Mouse (Mus musculus) liver, embryonic 16.5 days (tissue): ENCODE measurements around the gene Dennd1a. TPM values are rescaled to one million over a fixed set of nuclear protein-coding genes. Genes with fewer than 3 reads are reported as not detected.
A peak's percentile ranks its signal among the peaks of the same experiment; 100 is the strongest.

ENCODE experiments used
- ATAC-seq: fragments of 200-750 bp; cut with Nextera tagmentation; 2 replicates; pipeline ENCODE4 v1.8.0; 2017; ENCODE audit warnings: low read depth, mild to moderate bottlenecking, moderate number of reproducible peaks, moderate library complexity
- H3K27ac ChIP-seq: fragments of 300-500 bp; sonication (generic); 2 replicates; pipeline ENCODE4 v1.5.1; 2014; ENCODE audit warnings: mild to moderate bottlenecking, low read length
- H3K27me3 ChIP-seq: fragments of 300-500 bp; sonication (generic); 2 replicates; pipeline ENCODE4 v1.6.1; 2014; ENCODE audit warnings: low read depth, low read length, mixed read lengths; ENCODE audit not compliant: control insufficient read depth, insufficient read depth
- H3K36me3 ChIP-seq: fragments of 300-500 bp; sonication (generic); 2 replicates; pipeline ENCODE4 v1.6.1; 2014; ENCODE audit warnings: mild to moderate bottlenecking; ENCODE audit not compliant: control insufficient read depth, insufficient read depth
- H3K4me1 ChIP-seq: fragments of 300-500 bp; sonication (generic); 2 replicates; pipeline ENCODE4 v1.6.1; 2014; ENCODE audit warnings: low read depth, low read length, mixed read lengths; ENCODE audit not compliant: control insufficient read depth
- H3K4me2 ChIP-seq: fragments of 300-500 bp; sonication (generic); 2 replicates; pipeline ENCODE4 v1.6.1; 2014; ENCODE audit warnings: low read depth, low read length, mixed read lengths
- H3K4me3 ChIP-seq: fragments of 300-500 bp; sonication (generic); 2 replicates; pipeline ENCODE4 v1.5.1; 2014; ENCODE audit warnings: low read depth, mild to moderate bottlenecking, low read length
- H3K9ac ChIP-seq: fragments of 300-500 bp; sonication (generic); 2 replicates; pipeline ENCODE4 v1.6.1; 2014; ENCODE audit warnings: low read depth, low read length
- H3K9me3 ChIP-seq: fragments of 300-500 bp; sonication (generic); replicated peaks from 2 replicates; pipeline ENCODE4 v1.6.1; 2016; ENCODE audit warnings: low read length; ENCODE audit not compliant: control insufficient read depth
- WGBS: fragments of 180-500 bp; shearing (Covaris S2); extraction: QIAGEN DNeasy Blood & Tissue Kit; methylation state at CpG from one replicate; pipeline ENCODE4 v1.1.7; 2014; ENCODE audit not compliant: insufficient replicate concordance; 5-methylcytosine and 5-hydroxymethylcytosine counted together
- polyA plus RNA-seq: library from polyadenylated mRNA; unstranded; fragments of >200 nt; fragmentation: Nextera tagmentation; extraction: Ambion mirVana; gene quantifications from 2 replicates; pipeline ENCODE4 v1.2.1, GENCODE M21; 2015

Dennd1a gene
- polyA plus RNA-seq, 1 experiment from 2014 or later: 7.9 TPM

- H3K27ac ChIP-seq: no peak overlapping the region
- H3K4me3 ChIP-seq: no peak overlapping the region
- H3K27me3 ChIP-seq: peaks cover 15% of the 10 kb centered on the region
- H3K9ac ChIP-seq: no peak overlapping the region
- H3K9me3 ChIP-seq: no peaks in the 10 kb centered on the region
- no peak for ATAC-seq
- no peaks in the 10 kb centered on the region for H3K36me3 ChIP-seq
- 32% methylated on average over 5 of the region's 5 CpGs for WGBS
- H3K4me1 ChIP-seq: peaks cover 14% of the 10 kb centered on the region
- no peak overlapping the region for H3K4me2 ChIP-seq
These were observed 502.7 kb downstream of the Dennd1a start for GRCm38 (mm10) chr2:37784473-37784872.

GRCm38 (mm10) chr2:37782002-37782401 is 505.2 kb downstream of the Dennd1a start:
- Histone ChIP-seq H3K4me3 (no peak overlapping the region), H3K4me2 (no peak overlapping the region), H3K27ac (no peak overlapping the region), H3K36me3 (no peaks in the 10 kb centered on the region), H3K4me1 (peaks cover 15% of the 10 kb centered on the region), H3K27me3 (peaks cover 20% of the 10 kb centered on the region), H3K9ac (no peak overlapping the region), H3K9me3 (no peaks in the 10 kb centered on the region)
- no peak for ATAC-seq
- WGBS: 50% methylated on average over 7 of the region's 7 CpGs

- Histone ChIP-seq H3K36me3 (no peaks in the 10 kb centered on the region), H3K4me1 (peaks cover 15% of the 10 kb centered on the region), H3K27ac (no peak overlapping the region), H3K9ac (no peak overlapping the region), H3K9me3 (no peaks in the 10 kb centered on the region), H3K27me3 (peaks cover 20% of the 10 kb centered on the region), H3K4me2 (no peak overlapping the region), H3K4me3 (no peak overlapping the region)
- no peak for ATAC-seq
- WGBS: 45% methylated on average over 3 of the region's 3 CpGs
These were observed 505.8 kb downstream of the Dennd1a start for GRCm38 (mm10) chr2:37781421-37781820.

- Histone ChIP-seq H3K36me3 (no peaks in the 10 kb centered on the region), H3K4me1 (peaks cover 17% of the 10 kb centered on the region), H3K4me2 (peak overlapping the region; percentile 49; the same call in 1 of the 2 replicates), H3K27me3 (peaks cover 24% of the 10 kb centered on the region), H3K27ac (no peak overlapping the region), H3K9ac (no peak overlapping the region), H3K9me3 (no peaks in the 10 kb centered on the region), H3K4me3 (no peak overlapping the region)
- peak; percentile 92 for ATAC-seq
- 1% methylated on average over 14 of the region's 14 CpGs for WGBS
These were observed 506.8 kb downstream of the Dennd1a start for GRCm38 (mm10) chr2:37780270-37780929.

- ATAC-seq: no peak
- Histone ChIP-seq H3K27me3 (peaks cover 24% of the 10 kb centered on the region), H3K27ac (no peak overlapping the region), H3K36me3 (no peaks in the 10 kb centered on the region), H3K9ac (no peak overlapping the region), H3K9me3 (no peaks in the 10 kb centered on the region), H3K4me1 (peaks cover 17% of the 10 kb centered on the region), H3K4me3 (no peak overlapping the region), H3K4me2 (no peak overlapping the region)
- 49% methylated on average over 10 of the region's 10 CpGs for WGBS
These were observed 509.1 kb downstream of the Dennd1a start for GRCm38 (mm10) chr2:37777958-37778720.

- Histone ChIP-seq H3K9me3 (no peaks in the 10 kb centered on the region), H3K4me2 (peak overlapping the region; percentile 31; the same call in 1 of the 2 replicates), H3K27me3 (peaks cover 24% of the 10 kb centered on the region), H3K27ac (no peak overlapping the region), H3K36me3 (no peaks in the 10 kb centered on the region), H3K4me3 (no peak overlapping the region), H3K4me1 (peaks cover 17% of the 10 kb centered on the region), H3K9ac (no peak overlapping the region)
- WGBS: 31% methylated on average over 20 of the region's 20 CpGs
- ATAC-seq: no peak
These were observed 510.4 kb downstream of the Dennd1a start for GRCm38 (mm10) chr2:37776611-37777411.

GRCm38 (mm10) chr2:37776016-37776415 is 511.2 kb downstream of the Dennd1a start, which contains the start of gene Crb2:
TSS of gene Crb2 (plus strand) at chr2:37776249.
- 8% methylated on average over 18 of the region's 18 CpGs for WGBS
- Histone ChIP-seq H3K4me3 (0 out of 2 replicates have a peak within 1 kb of the TSS, but pooled peaks have one; percentile 11), H3K4me1 (peaks cover 17% of the 10 kb centered on the region)

GRCm38 (mm10) chr2:37774571-37774970 is 512.6 kb downstream of the Dennd1a start:
- Histone ChIP-seq H3K4me2 (no peak overlapping the region), H3K4me3 (no peak overlapping the region), H3K9ac (no peak overlapping the region), H3K36me3 (no peaks in the 10 kb centered on the region), H3K9me3 (no peaks in the 10 kb centered on the region), H3K27ac (no peak overlapping the region), H3K27me3 (peaks cover 24% of the 10 kb centered on the region), H3K4me1 (peaks cover 4% of the 10 kb centered on the region)
- ATAC-seq: no peak
- 13% methylated on average over 5 of the region's 5 CpGs for WGBS

More at GRCm38 (mm10) chr2:37776016-37776415, 511.2 kb downstream of the Dennd1a start, which contains the start of gene Crb2:
- no peaks in the 10 kb centered on the region for H3K36me3 ChIP-seq
- H3K27ac ChIP-seq: no peak within 1 kb of the TSS
- H3K27me3 ChIP-seq: peaks cover 24% of the 10 kb centered on the region
- ATAC-seq: no peak
- H3K9me3 ChIP-seq: no peaks in the 10 kb centered on the region
- no peak within 1 kb of the TSS for H3K9ac ChIP-seq
- H3K4me2 ChIP-seq: peak within 1 kb of the TSS; percentile 31
